Comparison of ENCODE assay signal across 13 mouse cellular contexts in genomic region chr9:69568631-69569230, GRCm38 (mm10).
A peak's percentile ranks its signal among the peaks of the same experiment; 100 is the strongest.
DNase-seq lines count a peak whose midpoint lies in the region; ATAC-seq and TF ChIP-seq lines count a peak whose summit lies in the region.
"Had no signal": no experiment of that assay in that cellular context is flagged by ENCODE, and none has a peak within 500 bp of the region (broad histone marks: within the 10 kb centered on the region; RNA-seq: fewer than 3 reads in every experiment).

No protein-coding gene starts in this region.

- H3K9me3 ChIP-seq in hindbrain, embryonic 11.5 days (ENCODE audit: control insufficient read depth, low read length), result no peaks in the 10 kb centered on the region
- no peaks in the 10 kb centered on the region for H3K9me3 ChIP-seq in hindbrain, postnatal 0 days (ENCODE audit: low read length)
- no peaks in the 10 kb centered on the region for H3K9me3 ChIP-seq in lung, embryonic 15.5 days
- no peaks in the 10 kb centered on the region for H3K9me3 ChIP-seq in embryonic facial prominence, embryonic 14.5 days (ENCODE audit: control insufficient read depth, low read length)
- no peaks in the 10 kb centered on the region for H3K9me3 ChIP-seq in midbrain, embryonic 16.5 days (replicated peaks; ENCODE audit: control insufficient read depth, low read length, poor library complexity, severe bottlenecking)
- H3K9me3 ChIP-seq: embryonic facial prominence, embryonic 15.5 days; forebrain, embryonic 15.5 days had no signal

- H3K4me1 ChIP-seq in hindbrain, embryonic 11.5 days (replicated peaks; ENCODE audit: control insufficient read depth, insufficient read depth, low read length), result no peaks in the 10 kb centered on the region
- H3K4me1 ChIP-seq in hindbrain, postnatal 0 days (ENCODE audit: insufficient read depth, low read length), result no peaks in the 10 kb centered on the region
- 0 out of 2 replicates have a peak, but pooled peaks cover 8% of the 10 kb centered on the region for H3K4me1 ChIP-seq in lung, embryonic 15.5 days
- no peaks in the 10 kb centered on the region for H3K4me1 ChIP-seq in lung, adult 2 months (ENCODE audit: control insufficient read depth, insufficient read depth, low read length)
- H3K4me1 ChIP-seq in embryonic facial prominence, embryonic 14.5 days (ENCODE audit: control insufficient read depth, insufficient read depth, low read length), result no peaks in the 10 kb centered on the region
- H3K4me1 ChIP-seq in midbrain, embryonic 16.5 days (ENCODE audit: control insufficient read depth, insufficient read depth, low read length), result no peaks in the 10 kb centered on the region
- H3K4me1 ChIP-seq: embryonic facial prominence, embryonic 15.5 days; forebrain, embryonic 15.5 days had no signal

- H3K27me3 ChIP-seq in hindbrain, embryonic 11.5 days (ENCODE audit: control insufficient read depth, insufficient read depth, low read length), result 0 out of 2 replicates have a peak, but pooled peaks cover 2% of the 10 kb centered on the region
- H3K27me3 ChIP-seq in hindbrain, postnatal 0 days (ENCODE audit: insufficient read depth, low read length), result no peaks in the 10 kb centered on the region
- peaks cover 56% of the 10 kb centered on the region for H3K27me3 ChIP-seq in lung, embryonic 15.5 days
- no peaks in the 10 kb centered on the region for H3K27me3 ChIP-seq in embryonic facial prominence, embryonic 14.5 days (replicated peaks; ENCODE audit: control insufficient read depth, insufficient read depth, low read length)
- no peaks in the 10 kb centered on the region for H3K27me3 ChIP-seq in midbrain, embryonic 16.5 days (ENCODE audit: control insufficient read depth, insufficient read depth, low read depth, low read length)
- H3K27me3 ChIP-seq: embryonic facial prominence, embryonic 15.5 days; forebrain, embryonic 15.5 days had no signal

- TF ChIP-seq CTCF in hindbrain, postnatal 0 days (IDR thresholded peaks at IDR 0.05; ENCODE audit: low read depth), result no peak
- TF ChIP-seq CTCF in lung, adult 2 months (IDR thresholded peaks at IDR 0.05; ENCODE audit: insufficient read depth, low read length), result no peak

- no peak overlapping the region for H3K27ac ChIP-seq in hindbrain, embryonic 11.5 days (ENCODE audit: low read depth, low read length)
- no peak overlapping the region for H3K27ac ChIP-seq in hindbrain, postnatal 0 days
- H3K27ac ChIP-seq in lung, embryonic 15.5 days, result no peak overlapping the region
- no peak overlapping the region for H3K27ac ChIP-seq in embryonic facial prominence, embryonic 14.5 days (replicated peaks; ENCODE audit: low read depth, low read length)
- H3K27ac ChIP-seq in midbrain, embryonic 16.5 days (ENCODE audit: low read length), result no peak overlapping the region
- H3K27ac ChIP-seq: embryonic facial prominence, embryonic 15.5 days; forebrain, embryonic 15.5 days; macrophage had no signal

- no peak; the same call in 1 of the 2 replicates for ATAC-seq in hindbrain, embryonic 11.5 days (ENCODE audit: low FRiP score)
- ATAC-seq in hindbrain, postnatal 0 days, result no peak
- peak; percentile 73; the same call in 1 of the 2 replicates for ATAC-seq in lung, embryonic 15.5 days (ENCODE audit: borderline replicate concordance, extremely low read depth, low FRiP score, low TSS enrichment)
- peak; percentile 41; the same call in 1 of the 2 replicates for ATAC-seq in embryonic facial prominence, embryonic 14.5 days (ENCODE audit: low read depth)
- no peak for ATAC-seq in midbrain, embryonic 16.5 days
- ATAC-seq: forebrain, embryonic 15.5 days had no signal

- H3K4me3 ChIP-seq in hindbrain, embryonic 11.5 days (ENCODE audit: low read depth, low read length), result no peak overlapping the region
- no peak overlapping the region for H3K4me3 ChIP-seq in hindbrain, postnatal 0 days (ENCODE audit: low read length)
- no peak overlapping the region for H3K4me3 ChIP-seq in lung, embryonic 15.5 days
- H3K4me3 ChIP-seq in lung, adult 2 months (replicated peaks; ENCODE audit: extremely low read depth, low read depth, low read length), result no peak overlapping the region
- no peak overlapping the region for H3K4me3 ChIP-seq in embryonic facial prominence, embryonic 14.5 days (ENCODE audit: low read depth, low read length)
- no peak overlapping the region for H3K4me3 ChIP-seq in midbrain, embryonic 16.5 days (ENCODE audit: low read depth, low read length)
- H3K4me3 ChIP-seq: embryonic facial prominence, embryonic 15.5 days; forebrain, embryonic 15.5 days had no signal

- DNase-seq in hindbrain, embryonic 11.5 days (ENCODE audit: low spot score), result peak; percentile 26
- DNase-seq in hindbrain, postnatal 0 days (ENCODE audit: low spot score), result no peak
- DNase-seq in lung, adult 2 months, result no peak
- DNase-seq in embryonic facial prominence, embryonic 14.5 days (ENCODE audit: low spot score), result peak; percentile 16
- DNase-seq in right cerebral cortex, postnatal 10 days (ENCODE audit: low spot score in 2 of 2), result peak; percentile 32 to 35
- no peak for DNase-seq in testis, postnatal 10 days (ENCODE audit: low spot score)
- DNase-seq: cerebellum, adult 2 months; gastrocnemius, postnatal 25 days had no signal

- 52% methylated on average over 13 of the region's 13 CpGs for WGBS in hindbrain, embryonic 11.5 days
- WGBS in hindbrain, postnatal 0 days, result 48% methylated on average over 13 of the region's 13 CpGs
- WGBS in lung, embryonic 15.5 days, result 31% methylated on average over 13 of the region's 13 CpGs
- 48% methylated on average over 13 of the region's 13 CpGs for WGBS in lung, adult 2 months
- 74% methylated on average over 13 of the region's 13 CpGs for WGBS in embryonic facial prominence, embryonic 14.5 days
- 65% methylated on average over 13 of the region's 13 CpGs for WGBS in midbrain, embryonic 16.5 days

- H3K4me2 ChIP-seq in hindbrain, embryonic 11.5 days (replicated peaks; ENCODE audit: low read depth, low read length), result no peak overlapping the region
- H3K4me2 ChIP-seq in hindbrain, postnatal 0 days (ENCODE audit: low read depth, low read length), result no peak overlapping the region
- H3K4me2 ChIP-seq in lung, embryonic 15.5 days, result 0 out of 2 replicates have a peak overlapping the region, but pooled peaks have one; percentile 1
- H3K4me2 ChIP-seq in embryonic facial prominence, embryonic 14.5 days (ENCODE audit: low read depth, low read length), result no peak overlapping the region
- H3K4me2 ChIP-seq in midbrain, embryonic 16.5 days (ENCODE audit: low read length), result no peak overlapping the region
- H3K4me2 ChIP-seq: embryonic facial prominence, embryonic 15.5 days; forebrain, embryonic 15.5 days had no signal

- TF ChIP-seq POLR2A in lung, adult 2 months (IDR thresholded peaks at IDR 0.05; ENCODE audit: borderline replicate concordance, extremely low read depth, low read depth, low read length), result no peak

- no peaks in the 10 kb centered on the region for H3K36me3 ChIP-seq in hindbrain, embryonic 11.5 days (ENCODE audit: control insufficient read depth, insufficient read depth, low read length)
- H3K36me3 ChIP-seq in hindbrain, postnatal 0 days (ENCODE audit: insufficient read depth, low read length), result no peaks in the 10 kb centered on the region
- H3K36me3 ChIP-seq in lung, embryonic 15.5 days, result no peaks in the 10 kb centered on the region
- H3K36me3 ChIP-seq in embryonic facial prominence, embryonic 14.5 days (ENCODE audit: control insufficient read depth, insufficient read depth, low read length), result no peaks in the 10 kb centered on the region
- no peaks in the 10 kb centered on the region for H3K36me3 ChIP-seq in midbrain, embryonic 16.5 days (ENCODE audit: control insufficient read depth, insufficient read depth, low read length)
- H3K36me3 ChIP-seq: embryonic facial prominence, embryonic 15.5 days; forebrain, embryonic 15.5 days had no signal

- no peak overlapping the region for H3K9ac ChIP-seq in hindbrain, embryonic 11.5 days (ENCODE audit: low read depth, low read length)
- no peak overlapping the region for H3K9ac ChIP-seq in hindbrain, postnatal 0 days (replicated peaks; ENCODE audit: low read length)
- H3K9ac ChIP-seq in lung, embryonic 15.5 days, result no peak overlapping the region
- H3K9ac ChIP-seq in embryonic facial prominence, embryonic 14.5 days (ENCODE audit: low read depth, low read length), result no peak overlapping the region
- no peak overlapping the region for H3K9ac ChIP-seq in midbrain, embryonic 16.5 days (ENCODE audit: low read depth, low read length)
- H3K9ac ChIP-seq: embryonic facial prominence, embryonic 15.5 days; forebrain, embryonic 15.5 days had no signal

Comparison
In these comparisons a context has a peak if more than half of its experiments do, and no peak if none do; other contexts are left out.
1. DNase-seq: peak in hindbrain, embryonic 11.5 days (single experiment), embryonic facial prominence, embryonic 14.5 days (single experiment) and right cerebral cortex, postnatal 10 days (2 of 2); none in hindbrain, postnatal 0 days (single experiment), lung, adult 2 months (single experiment) and testis, postnatal 10 days (single experiment).
2. ATAC-seq: peak in lung, embryonic 15.5 days (single experiment) and embryonic facial prominence, embryonic 14.5 days (single experiment); none in hindbrain, embryonic 11.5 days (single experiment), hindbrain, postnatal 0 days (single experiment) and midbrain, embryonic 16.5 days (single experiment).